Mouse (Mus musculus) neural tube, embryonic 15.5 days (tissue): ENCODE measurements around the gene H3f3b. TPM values are rescaled to one million over a fixed set of nuclear protein-coding genes. Genes with fewer than 3 reads are reported as not detected.

Source experiments
- ATAC-seq: fragments of 200-750 bp; cut with Nextera tagmentation; 2 replicates; pipeline ENCODE4 v1.8.0; 2017; ENCODE audit warnings: mild to moderate bottlenecking, moderate TSS enrichment, moderate library complexity; ENCODE audit not compliant: low FRiP score
- H3K27ac ChIP-seq: fragments of 300-500 bp; sonication (generic); replicated peaks from 2 replicates; pipeline ENCODE4 v1.5.1; 2015; ENCODE audit warnings: mild to moderate bottlenecking, inconsistent platforms
- H3K27me3 ChIP-seq: fragments of 300-500 bp; sonication (generic); replicated peaks from 2 replicates; pipeline ENCODE4 v1.6.1; 2015; ENCODE audit warnings: inconsistent platforms
- H3K36me3 ChIP-seq: fragments of 300-500 bp; sonication (generic); 2 replicates; pipeline ENCODE4 v1.6.1; 2015; ENCODE audit warnings: inconsistent platforms
- H3K4me1 ChIP-seq: fragments of 300-500 bp; sonication (generic); 2 replicates; pipeline ENCODE4 v1.6.1; 2015; ENCODE audit warnings: inconsistent platforms
- H3K4me2 ChIP-seq: fragments of 300-500 bp; sonication (generic); 2 replicates; pipeline ENCODE4 v1.6.1; 2015; ENCODE audit warnings: inconsistent platforms, mild to moderate bottlenecking, moderate library complexity
- H3K4me3 ChIP-seq: fragments of 300-500 bp; sonication (generic); replicated peaks from 2 replicates; pipeline ENCODE4 v1.5.1; 2015; ENCODE audit warnings: mild to moderate bottlenecking, inconsistent platforms
- H3K9ac ChIP-seq: fragments of 300-500 bp; sonication (generic); replicated peaks from 2 replicates; pipeline ENCODE4 v1.6.1; 2015; ENCODE audit warnings: mild to moderate bottlenecking, inconsistent platforms
- H3K9me3 ChIP-seq: fragments of 300-500 bp; sonication (generic); replicated peaks from 2 replicates; pipeline ENCODE4 v1.6.1; 2016; ENCODE audit warnings: inconsistent platforms
- WGBS: fragments of 180-500 bp; shearing (Covaris S2); methylation state at CpG from one replicate; pipeline ENCODE4 v1.1.7; 2015; ENCODE audit warnings: mixed read lengths; 5-methylcytosine and 5-hydroxymethylcytosine counted together
- polyA plus RNA-seq: library from polyadenylated mRNA; unstranded; fragments of >200 nt; fragmentation: Nextera tagmentation; extraction: Ambion mirVana; gene quantifications from 2 replicates; pipeline ENCODE4 v1.2.1, GENCODE M21; 2015

The H3f3b gene
- polyA plus RNA-seq, 1 experiment from 2014 or later = 1,502 TPM

DNA sequence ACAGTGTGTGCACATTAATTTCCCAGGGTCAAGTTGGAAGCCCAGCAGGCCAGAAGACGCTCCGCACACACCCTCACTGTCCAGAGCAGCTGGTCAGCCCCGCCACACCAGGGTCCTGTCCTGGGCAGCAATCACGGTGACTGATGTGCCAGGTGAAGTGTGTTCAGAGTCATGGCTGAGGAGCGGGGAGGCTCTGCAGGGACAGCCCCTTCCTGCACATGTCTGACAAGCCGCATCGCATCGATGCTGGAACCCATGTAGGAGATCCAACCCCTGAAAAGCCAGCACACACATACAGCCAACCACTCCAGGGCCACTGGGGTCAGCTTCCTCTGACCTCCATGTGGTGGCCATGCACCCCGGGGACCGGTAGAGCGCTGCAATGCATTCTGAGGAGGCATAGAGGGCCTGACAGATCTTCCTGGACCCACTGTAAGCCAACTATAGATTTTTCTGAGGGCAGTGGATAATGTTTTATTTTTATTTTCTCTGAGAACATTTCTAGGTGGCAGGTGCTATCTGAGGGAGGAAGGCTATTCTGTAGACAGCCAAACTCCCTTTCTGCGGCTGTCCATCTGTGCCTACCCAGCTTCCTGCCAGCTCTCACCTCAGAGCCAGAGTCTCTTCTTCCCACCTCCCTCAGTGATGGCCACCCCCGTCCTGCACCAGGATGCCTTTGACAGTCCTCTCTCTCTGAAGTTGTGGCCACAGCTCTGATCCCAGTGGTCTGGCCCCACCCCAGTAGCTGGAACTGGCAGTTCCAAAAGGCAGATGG, 34.1 kb upstream of the H3f3b start:
- peaks cover 55% of the 10 kb centered on the region for H3K36me3 ChIP-seq

DNA sequence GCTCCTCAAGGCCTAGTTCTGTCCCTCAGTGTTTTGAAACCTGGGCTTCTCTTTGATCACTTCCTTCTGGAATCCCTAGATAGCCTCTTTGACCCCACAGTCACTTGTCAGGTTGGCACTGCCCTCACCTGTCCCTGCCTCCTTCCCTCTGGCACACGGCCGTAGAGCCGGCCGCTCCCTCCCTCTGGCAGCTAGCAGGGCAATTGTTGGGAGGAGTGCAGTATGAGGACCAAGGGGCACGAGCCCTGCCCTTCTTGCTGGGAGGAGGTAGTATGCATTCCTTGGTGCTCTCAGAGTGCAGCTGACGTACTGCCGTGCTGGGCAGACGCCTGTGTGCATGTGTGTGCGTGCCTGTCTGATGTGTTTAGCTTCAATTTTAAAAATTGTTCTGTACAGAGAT, 32.8 kb upstream of the H3f3b start:
- no peak for ATAC-seq
- no peaks in the 10 kb centered on the region for H3K27me3 ChIP-seq
- no peak overlapping the region for H3K9ac ChIP-seq
- peaks cover 66% of the 10 kb centered on the region for H3K36me3 ChIP-seq
- H3K4me2 ChIP-seq = no peak overlapping the region
- 93% methylated on average over 9 of the region's 9 CpGs for WGBS
- no peak overlapping the region for H3K4me3 ChIP-seq
- no peak overlapping the region for H3K27ac ChIP-seq
- no peaks in the 10 kb centered on the region for H3K4me1 ChIP-seq
- no peaks in the 10 kb centered on the region for H3K9me3 ChIP-seq

More for the DNA sequence above, 34.1 kb upstream of the H3f3b start:
- Histone ChIP-seq H3K4me2 (no peak overlapping the region), H3K27me3 (no peaks in the 10 kb centered on the region), H3K9me3 (no peaks in the 10 kb centered on the region), H3K4me3 (no peak overlapping the region), H3K27ac (no peak overlapping the region), H3K4me1 (no peaks in the 10 kb centered on the region), H3K9ac (no peak overlapping the region)
- 91% methylated on average over 13 of the region's 13 CpGs for whole genome bisulfite sequencing
- ATAC-seq = no peak

DNA sequence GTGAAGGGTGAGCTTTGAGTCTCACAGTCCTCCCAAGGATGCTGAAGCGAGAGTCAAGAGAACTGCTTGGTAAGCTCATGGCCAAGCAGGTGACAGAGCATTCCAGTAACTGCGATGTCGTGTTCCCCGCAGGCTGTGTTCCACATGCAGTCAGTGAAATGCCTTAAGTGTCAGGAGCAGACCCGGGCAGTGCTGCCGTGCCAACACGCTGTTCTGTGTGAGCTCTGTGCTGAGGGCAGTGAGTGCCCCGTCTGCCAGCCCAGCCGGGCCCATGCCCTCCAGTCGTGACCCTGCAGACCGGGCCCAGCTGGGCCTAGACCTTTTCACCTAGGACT, 31.9 kb upstream of the H3f3b start:
- no peaks in the 10 kb centered on the region for H3K27me3 ChIP-seq
- H3K4me2 ChIP-seq = no peak overlapping the region
- no peak for ATAC-seq
- peaks cover 75% of the 10 kb centered on the region for H3K36me3 ChIP-seq
- no peak overlapping the region for H3K4me3 ChIP-seq
- no peak overlapping the region for H3K9ac ChIP-seq
- no peaks in the 10 kb centered on the region for H3K4me1 ChIP-seq
- H3K9me3 ChIP-seq = no peaks in the 10 kb centered on the region
- no peak overlapping the region for H3K27ac ChIP-seq
- WGBS = 92% methylated on average over 11 of the region's 11 CpGs

DNA sequence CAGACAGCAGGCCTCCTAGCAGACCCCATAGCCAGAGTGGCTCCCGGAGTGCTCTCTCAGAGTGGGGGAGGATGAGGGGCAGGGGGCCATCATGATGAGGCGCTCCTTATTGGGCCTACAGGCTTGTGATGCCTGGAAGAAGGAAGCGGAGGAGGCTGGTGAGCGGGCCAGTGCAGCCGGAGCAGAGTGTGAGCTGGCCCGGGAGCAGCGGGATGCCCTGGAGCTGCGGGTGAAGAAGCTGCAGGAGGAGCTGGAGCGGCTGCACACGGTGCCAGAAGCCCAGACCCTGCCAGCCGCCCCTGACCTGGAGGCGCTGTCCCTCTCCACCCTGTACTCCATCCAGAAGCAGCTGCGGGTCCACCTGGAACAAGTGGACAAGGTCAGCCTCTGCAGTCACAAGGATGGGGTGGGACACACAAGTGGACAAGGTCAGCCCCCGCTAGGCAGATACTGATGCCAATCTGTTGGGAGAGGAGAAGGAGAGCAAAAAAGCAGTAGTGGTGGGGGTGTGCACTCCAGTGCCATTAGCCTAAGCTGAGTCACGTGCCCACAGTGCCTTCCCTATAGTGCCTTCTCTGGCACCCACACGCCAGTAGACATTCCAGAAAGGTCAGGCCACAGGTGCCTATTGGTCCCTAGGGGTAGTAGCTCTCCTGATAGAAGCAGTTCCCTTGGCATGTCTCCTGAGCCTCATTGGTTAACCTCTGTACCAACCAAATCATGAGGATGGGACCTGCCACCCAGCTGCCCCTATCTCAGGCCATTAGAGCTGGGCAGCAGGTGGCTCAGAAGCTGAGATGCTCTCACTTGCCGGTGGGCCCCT, 31.3 kb upstream of the H3f3b start:
- no peak overlapping the region for H3K9ac ChIP-seq
- no peak overlapping the region for H3K4me3 ChIP-seq
- no peaks in the 10 kb centered on the region for H3K4me1 ChIP-seq
- no peak for ATAC-seq
- no peaks in the 10 kb centered on the region for H3K27me3 ChIP-seq
- H3K36me3 ChIP-seq = peaks cover 81% of the 10 kb centered on the region
- H3K9me3 ChIP-seq = no peaks in the 10 kb centered on the region
- no peak overlapping the region for H3K27ac ChIP-seq
- H3K4me2 ChIP-seq = no peak overlapping the region
- 93% methylated on average over 17 of the region's 17 CpGs for WGBS

- ATAC-seq = no peak
- Histone ChIP-seq H3K4me2 (no peak overlapping the region), H3K36me3 (peaks cover 91% of the 10 kb centered on the region), H3K4me3 (no peak overlapping the region), H3K9me3 (no peaks in the 10 kb centered on the region), H3K9ac (no peak overlapping the region), H3K27ac (no peak overlapping the region), H3K27me3 (no peaks in the 10 kb centered on the region), H3K4me1 (no peaks in the 10 kb centered on the region)
- 78% methylated on average over 12 of the region's 12 CpGs for WGBS
These were observed 30.4 kb upstream of the H3f3b start for GRCm38 (mm10) chr11:116058022-116058614.

DNA sequence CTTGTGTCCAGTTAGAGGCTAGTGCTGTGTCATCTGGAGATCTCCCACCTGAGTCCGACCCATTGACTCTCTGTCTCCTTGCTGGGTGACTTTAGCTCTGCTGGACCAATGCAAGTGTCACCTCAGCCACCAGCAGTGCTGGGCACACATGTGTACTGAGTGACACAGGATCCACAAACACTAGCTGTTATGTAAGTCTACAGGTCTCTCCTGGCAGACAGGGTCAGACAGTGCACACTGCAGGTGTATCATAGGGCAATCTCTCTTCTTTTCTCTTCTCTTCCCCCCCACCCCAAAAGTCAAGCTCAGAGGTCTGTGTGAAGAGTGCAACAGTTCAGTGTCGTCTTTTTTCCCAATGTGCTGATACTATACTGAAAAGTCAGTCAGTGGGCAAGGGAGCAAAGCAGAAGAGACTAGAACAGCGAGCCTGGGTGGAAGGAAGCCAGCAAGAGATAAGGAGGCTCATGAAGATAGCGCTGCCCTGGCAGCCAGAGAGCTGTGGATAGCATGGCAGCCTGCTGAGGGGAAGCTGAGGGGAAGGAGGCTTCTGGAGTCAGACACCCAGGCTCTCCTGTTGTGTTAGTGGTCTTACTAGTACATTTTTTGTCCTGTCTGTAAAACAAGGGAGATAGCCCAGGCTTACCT, 29.6 kb upstream of the H3f3b start:
- Histone ChIP-seq H3K9ac (no peak overlapping the region), H3K36me3 (peaks cover 98% of the 10 kb centered on the region), H3K27ac (no peak overlapping the region), H3K9me3 (no peaks in the 10 kb centered on the region), H3K27me3 (no peaks in the 10 kb centered on the region), H3K4me1 (no peaks in the 10 kb centered on the region), H3K4me2 (no peak overlapping the region), H3K4me3 (no peak overlapping the region)
- WGBS = 88% methylated on average over 4 of the region's 4 CpGs
- ATAC-seq = no peak

DNA sequence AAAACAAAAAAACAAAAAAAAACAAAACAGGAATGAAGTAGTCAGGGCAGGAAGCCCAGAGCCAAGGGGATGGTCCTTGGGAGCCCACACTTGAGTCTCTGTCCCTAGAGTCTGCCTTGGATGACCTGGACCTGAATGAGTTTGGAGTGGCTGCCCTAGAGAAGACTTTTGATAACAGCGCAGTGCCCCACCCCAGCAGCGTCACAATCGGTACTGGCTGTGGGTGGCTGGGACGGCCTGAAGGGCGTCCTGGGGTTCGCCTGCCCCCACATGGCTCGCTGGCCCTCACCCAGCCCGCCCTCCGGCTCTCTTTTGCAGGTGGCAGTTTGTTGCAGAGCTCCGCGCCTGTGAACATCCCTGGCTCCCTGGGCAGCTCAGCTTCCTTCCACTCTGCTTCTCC, 28.1 kb upstream of the H3f3b start:
- no peak overlapping the region for H3K4me3 ChIP-seq
- H3K27me3 ChIP-seq = no peaks in the 10 kb centered on the region
- H3K9ac ChIP-seq = no peak overlapping the region
- 95% methylated on average over 11 of the region's 11 CpGs for WGBS
- H3K36me3 ChIP-seq = peaks cover 96% of the 10 kb centered on the region
- ATAC-seq = no peak
- no peaks in the 10 kb centered on the region for H3K9me3 ChIP-seq
- H3K27ac ChIP-seq = no peak overlapping the region
- no peaks in the 10 kb centered on the region for H3K4me1 ChIP-seq
- H3K4me2 ChIP-seq = no peak overlapping the region

DNA sequence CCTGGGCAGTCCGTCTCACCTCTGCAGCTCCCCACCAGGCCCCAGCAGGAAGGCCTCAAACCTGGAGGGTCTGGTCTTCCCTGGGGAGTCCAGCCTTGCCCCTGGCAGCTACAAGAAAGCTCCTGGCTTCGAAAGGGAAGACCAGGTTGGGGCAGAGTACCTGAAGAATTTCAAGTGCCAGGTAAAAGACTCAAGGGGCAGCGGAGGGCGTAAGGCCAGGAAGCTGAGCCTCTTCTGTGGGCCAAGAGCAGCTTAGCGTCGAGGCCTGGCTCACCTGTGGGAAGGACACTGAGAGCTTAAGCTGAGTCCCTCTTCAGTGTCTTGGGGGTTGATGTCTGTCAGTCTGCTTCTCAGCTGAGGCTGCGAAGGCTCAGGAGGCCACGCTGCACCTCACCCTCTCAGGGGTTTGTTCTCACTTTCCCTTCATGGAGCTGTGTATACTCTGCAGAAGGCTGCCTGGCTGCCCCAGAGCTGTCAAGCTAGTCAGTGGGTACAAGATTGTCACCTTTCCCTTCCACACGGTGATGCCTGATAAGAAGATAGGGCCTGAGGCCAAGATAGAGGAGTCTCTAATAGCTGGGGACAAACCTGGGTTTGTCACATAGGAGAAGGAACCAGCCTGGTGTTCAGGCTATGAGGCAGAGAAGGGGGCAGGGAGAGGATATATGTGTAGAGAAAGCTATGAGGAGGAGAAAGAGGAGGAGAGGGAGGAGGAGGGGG, 25.9 kb upstream of the H3f3b start:
- Histone ChIP-seq H3K4me3 (no peak overlapping the region), H3K9me3 (no peaks in the 10 kb centered on the region), H3K4me1 (no peaks in the 10 kb centered on the region), H3K27ac (no peak overlapping the region), H3K36me3 (peaks cover 95% of the 10 kb centered on the region), H3K9ac (no peak overlapping the region), H3K4me2 (no peak overlapping the region), H3K27me3 (no peaks in the 10 kb centered on the region)
- no peak for ATAC-seq
- WGBS = 95% methylated on average over 9 of the region's 9 CpGs

- H3K4me2 ChIP-seq = no peak overlapping the region
- H3K9ac ChIP-seq = no peak overlapping the region
- peaks cover 91% of the 10 kb centered on the region for H3K36me3 ChIP-seq
- H3K27ac ChIP-seq = no peak overlapping the region
- no peak for ATAC-seq
- no peaks in the 10 kb centered on the region for H3K9me3 ChIP-seq
- WGBS = 88% methylated on average over 4 of the region's 4 CpGs
- H3K4me1 ChIP-seq = no peaks in the 10 kb centered on the region
- H3K27me3 ChIP-seq = no peaks in the 10 kb centered on the region
- no peak overlapping the region for H3K4me3 ChIP-seq
These were observed 22.4 kb upstream of the H3f3b start for GRCm38 (mm10) chr11:116050196-116050595.

- Histone ChIP-seq H3K4me2 (no peak overlapping the region), H3K4me1 (no peaks in the 10 kb centered on the region), H3K27ac (no peak overlapping the region), H3K9ac (no peak overlapping the region), H3K9me3 (no peaks in the 10 kb centered on the region), H3K36me3 (peaks cover 85% of the 10 kb centered on the region), H3K4me3 (no peak overlapping the region), H3K27me3 (no peaks in the 10 kb centered on the region)
- 85% methylated on average over 2 of the region's 2 CpGs for WGBS
- no peak for ATAC-seq
These were observed 21.8 kb upstream of the H3f3b start for GRCm38 (mm10) chr11:116049610-116050009.

DNA sequence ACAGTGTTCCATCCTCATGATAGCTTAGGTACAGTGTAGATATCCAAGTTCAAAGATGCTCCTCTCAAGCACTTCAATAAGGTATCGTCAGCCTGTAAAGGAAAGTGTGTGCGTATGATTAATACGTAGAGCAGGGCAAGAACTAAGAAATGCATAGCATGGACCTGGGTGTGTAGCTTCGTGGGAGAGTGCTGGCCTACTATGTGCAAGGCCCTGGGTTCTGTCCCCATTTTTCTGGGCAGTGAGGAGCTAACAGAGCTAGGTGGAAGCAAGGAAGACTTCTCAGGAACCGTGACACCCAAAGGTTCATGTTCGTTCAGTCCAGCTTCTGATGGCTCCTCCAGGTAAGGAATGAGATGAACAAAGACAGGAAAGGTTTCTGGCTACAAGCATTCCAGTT, 17.4 kb upstream of the H3f3b start:
- no peak overlapping the region for H3K4me3 ChIP-seq
- no peaks in the 10 kb centered on the region for H3K4me1 ChIP-seq
- no peak for ATAC-seq
- H3K4me2 ChIP-seq = no peak overlapping the region
- H3K27me3 ChIP-seq = no peaks in the 10 kb centered on the region
- H3K36me3 ChIP-seq = peaks cover 52% of the 10 kb centered on the region
- H3K9me3 ChIP-seq = no peaks in the 10 kb centered on the region
- WGBS = 97% methylated on average over 6 of the region's 6 CpGs
- no peak overlapping the region for H3K27ac ChIP-seq
- H3K9ac ChIP-seq = no peak overlapping the region
